Mouse (Mus musculus): ENCODE results near the gene Selp.

GRCm38 (mm10) chr1:164072001-164072400 lies 43.1 kb upstream of the Selp start:
- TF ChIP-seq TAL1 (IDR thresholded peaks at IDR 0.05; ENCODE audit: low read length) = no peak
- TF ChIP-seq GATA1 (IDR thresholded peaks at IDR 0.05; ENCODE audit: low read length) = no peak
